Mouse (Mus musculus) CH12.LX (cell line): Measurements from ENCODE around the gene 0610012G03Rik. TPM values are rescaled to one million over a fixed set of nuclear protein-coding genes. Genes with fewer than 3 reads are reported as not detected.

ENCODE experiments used
- DNase-seq: peaks from one replicate; pipeline ENCODE4 v3.0.0-alpha.2; 2013; ENCODE audit errors: extremely low read depth
- H3K27ac ChIP-seq: 2 replicates; pipeline ENCODE4 v1.5.1; 2012; ENCODE audit warnings: low read depth, mild to moderate bottlenecking, control low read depth, moderate library complexity; ENCODE audit not compliant: insufficient read depth
- H3K27me3 ChIP-seq: replicated peaks from 2 replicates; pipeline ENCODE3; 2012; ENCODE audit warnings: inconsistent platforms
- H3K36me3 ChIP-seq, 2 experiments: replicated peaks in 1 of 2; 2 replicates each; pipeline versions ENCODE3 to v1.6.1; 2012; ENCODE audit warnings: inconsistent platforms in 1 of 2, low read length in 1 of 2, mild to moderate bottlenecking in 1 of 2, mixed read lengths in 1 of 2, moderate library complexity in 1 of 2; ENCODE audit not compliant: control insufficient read depth in 1 of 2, insufficient read depth in 1 of 2
- H3K4me1 ChIP-seq, 2 experiments: 2 replicates each; pipeline ENCODE4 v1.6.1; 2012; ENCODE audit warnings: inconsistent platforms in 1 of 2, moderate library complexity in 1 of 2; ENCODE audit not compliant: insufficient read depth in 2 of 2, control insufficient read depth in 1 of 2
- H3K4me2 ChIP-seq: 2 replicates; pipeline ENCODE4 v1.6.1; 2012; ENCODE audit warnings: low read depth, mild to moderate bottlenecking, control low read depth; ENCODE audit not compliant: poor library complexity, insufficient read depth, severe bottlenecking
- H3K4me3 ChIP-seq, 3 experiments: fragments of 150-350 bp in 1 of 3; sonication (generic) in 1 of 3; replicated peaks in 1 of 3; 2 replicates each; pipeline versions ENCODE3 to v1.5.1; 2011 to 2012; ENCODE audit warnings: low read depth in 2 of 3, low read length in 2 of 3, mild to moderate bottlenecking in 2 of 3, moderate library complexity in 2 of 3, control low read depth in 1 of 3, improper control_type of control experiment in 1 of 3, inconsistent platforms in 1 of 3, mixed read lengths in 1 of 3; ENCODE audit not compliant: poor library complexity in 1 of 3
- H3K79me2 ChIP-seq: replicated peaks from 2 replicates; pipeline ENCODE4 v1.6.1; 2012; ENCODE audit warnings: mild to moderate bottlenecking, moderate library complexity; ENCODE audit not compliant: control insufficient read depth, poor library complexity, insufficient read depth, severe bottlenecking; ENCODE audit errors: extremely low read depth
- H3K9ac ChIP-seq: 2 replicates; pipeline ENCODE4 v1.6.1; 2012; ENCODE audit warnings: low read depth, mild to moderate bottlenecking, control low read depth, moderate library complexity; ENCODE audit not compliant: insufficient read depth
- H3K9me3 ChIP-seq: replicated peaks from 2 replicates; pipeline ENCODE3; 2012; ENCODE audit warnings: low read length, inconsistent platforms, mixed read lengths
- BHLHE40 ChIP-seq: IDR thresholded peaks from 2 replicates; pipeline ENCODE4 v1.6.1; 2011; ENCODE audit warnings: mild to moderate bottlenecking, low read depth, low read length, improper control_type of control experiment
- CHD1 ChIP-seq: IDR thresholded peaks from 2 replicates; pipeline ENCODE4 v1.6.1; 2012; ENCODE audit warnings: low read depth, low read length, improper control_type of control experiment, inconsistent platforms
- CHD2 ChIP-seq: IDR thresholded peaks from 2 replicates; pipeline ENCODE4 v1.6.1; 2011; ENCODE audit warnings: low read length, improper control_type of control experiment
- EP300 ChIP-seq: IDR thresholded peaks from 2 replicates; pipeline ENCODE4 v1.6.1; 2011; ENCODE audit warnings: low read length, improper control_type of control experiment
- ETS1 ChIP-seq: conservative IDR thresholded peaks from 2 replicates; pipeline ENCODE4 v1.6.1; 2012; ENCODE audit warnings: low read depth, mild to moderate bottlenecking, inconsistent platforms, low read length, improper control_type of control experiment, moderate library complexity
- GABPA ChIP-seq: IDR thresholded peaks from 2 replicates; pipeline ENCODE4 v1.6.1; 2012; ENCODE audit warnings: low read depth, low read length, improper control_type of control experiment, inconsistent platforms; ENCODE audit not compliant: insufficient replicate concordance
- IRF4 ChIP-seq: IDR thresholded peaks from 2 replicates; pipeline ENCODE4 v1.6.1; 2014; ENCODE audit warnings: low read depth, mild to moderate bottlenecking, inconsistent platforms, low read length, improper control_type of control experiment
- KAT2A ChIP-seq: IDR thresholded peaks from 2 replicates; pipeline ENCODE4 v1.6.1; 2012; ENCODE audit warnings: low read length, improper control_type of control experiment, inconsistent platforms; ENCODE audit not compliant: insufficient replicate concordance
- MAFK ChIP-seq: IDR thresholded peaks from 2 replicates; pipeline ENCODE4 v1.6.1; 2011; ENCODE audit warnings: low read length, improper control_type of control experiment; ENCODE audit not compliant: insufficient replicate concordance
- MAX ChIP-seq: IDR thresholded peaks from 2 replicates; pipeline ENCODE4 v1.6.1; 2011; ENCODE audit warnings: low read length, improper control_type of control experiment
- MXI1 ChIP-seq: IDR thresholded peaks from 2 replicates; pipeline ENCODE4 v1.6.1; 2011; ENCODE audit warnings: mild to moderate bottlenecking, low read depth, low read length, improper control_type of control experiment
- MYC ChIP-seq: IDR thresholded peaks from 2 replicates; pipeline ENCODE4 v1.6.1; 2011; ENCODE audit warnings: low read depth, mild to moderate bottlenecking, improper control_type of control experiment, low read length
- NELFE ChIP-seq: IDR thresholded peaks from 2 replicates; pipeline ENCODE4 v1.6.1; 2011; ENCODE audit warnings: low read depth, low read length, improper control_type of control experiment
- NRF1 ChIP-seq: IDR thresholded peaks from 2 replicates; pipeline ENCODE4 v1.6.1; 2014; ENCODE audit warnings: low read depth, mild to moderate bottlenecking, inconsistent platforms, low read length, improper control_type of control experiment, moderate library complexity
- PAX5 ChIP-seq: IDR thresholded peaks from 2 replicates; pipeline ENCODE4 v1.6.1; 2012; ENCODE audit warnings: low read length, inconsistent platforms, mixed read lengths
- POLR2A ChIP-seq: IDR thresholded peaks from 2 replicates; pipeline ENCODE4 v1.6.1; 2011; ENCODE audit warnings: low read depth, mild to moderate bottlenecking, improper control_type of control experiment, low read length
- POLR2AphosphoS2 ChIP-seq: IDR thresholded peaks from 2 replicates; pipeline ENCODE4 v1.6.1; 2011; ENCODE audit warnings: low read depth, low read length, improper control_type of control experiment
- RCOR1 ChIP-seq: conservative IDR thresholded peaks from 2 replicates; pipeline ENCODE4 v1.6.1; 2012; ENCODE audit warnings: low read depth, mild to moderate bottlenecking, inconsistent platforms, low read length, improper control_type of control experiment
- SIN3A ChIP-seq: IDR thresholded peaks from 2 replicates; pipeline ENCODE4 v1.6.1; 2012; ENCODE audit warnings: low read length, improper control_type of control experiment, inconsistent platforms
- TBP ChIP-seq: conservative IDR thresholded peaks from 2 replicates; pipeline ENCODE4 v1.6.1; 2011; ENCODE audit warnings: low read depth, low read length, improper control_type of control experiment
- USF1 ChIP-seq: IDR thresholded peaks from 2 replicates; pipeline ENCODE4 v1.6.1; 2014; ENCODE audit warnings: low read depth, mild to moderate bottlenecking, inconsistent platforms, low read length, improper control_type of control experiment
- ZC3H11A ChIP-seq: IDR thresholded peaks from 2 replicates; pipeline ENCODE4 v1.6.1; 2012; ENCODE audit warnings: low read depth, mild to moderate bottlenecking, inconsistent platforms, low read length, improper control_type of control experiment
- ZNF384 ChIP-seq: IDR thresholded peaks from 2 replicates; pipeline ENCODE4 v1.6.1; 2012; ENCODE audit warnings: low read depth, low read length, improper control_type of control experiment, inconsistent platforms
- dilution Hi-C: fragments of 300-500 bp; cut with MboI; formaldehyde crosslinking; loops from 2 replicates; pipeline ENCODE4 v1.14.3; 2020; ENCODE audit warnings: low sequenced_read_pairs; ENCODE audit not compliant: extremely low pct_unique_long_range_greater_than_20kb, extremely low pct_ligation_motif_present
- in situ Hi-C: fragments of 300-500 bp; cut with MboI; formaldehyde crosslinking; loops from 3 replicates; pipeline ENCODE4 v1.14.3; 2019; ENCODE audit warnings: low sequenced_read_pairs, low pct_ligation_motif_present, low pct_unique_long_range_greater_than_20kb, mixed read lengths
- polyA plus RNA-seq: library from polyadenylated mRNA; unstranded; fragments of >175 nt; gene quantifications from 2 replicates; pipeline ENCODE4 v1.2.1, GENCODE M21; 2012; ENCODE audit warnings: low read depth; ENCODE audit not compliant: insufficient read length
- total RNA-seq, 2 experiments: library from RNA; depleted of rRNA; stranded (reverse); fragments of 300-350 nt in 1 of 2; fragments of >200 nt in 1 of 2; gene quantifications; 2 replicates each; pipeline ENCODE4 v1.2.3; 2012 to 2014

The 0610012G03Rik gene
- total and polyA plus RNA-seq, 3 experiments = 29.4 to 48.0 (median 38.0) TPM

GRCm38 (mm10) chr16:31917776-31918175 lies 30.5 kb downstream of the 0610012G03Rik start:
- Histone ChIP-seq H3K4me1 (peaks cover 0 to 6% of the 10 kb centered on the region in 2 experiments; a peak in 1 of 4 replicates), H3K9ac (no peak overlapping the region)
- in situ Hi-C loops = loop anchor here (5.0 kb wide), 2 partner anchors 40 to 460 kb away; partner anchors contain the start of gene Meltf

GRCm38 (mm10) chr16:31910281-31910847 lies 37.9 kb downstream of the 0610012G03Rik start:
- dilution Hi-C loops (no loop called here), in situ Hi-C loops (no loop called here)
- no peak overlapping the region for H3K27ac ChIP-seq
- H3K4me1 ChIP-seq = no peaks in the 10 kb centered on the region
- no peak overlapping the region for H3K4me3 ChIP-seq
- DNase-seq = no peak
- no peak overlapping the region for H3K9ac ChIP-seq
- H3K9me3 ChIP-seq = no peaks in the 10 kb centered on the region
- H3K4me2 ChIP-seq = no peak overlapping the region
- H3K79me2 ChIP-seq = no peaks in the 10 kb centered on the region
- no peaks in the 10 kb centered on the region for H3K27me3 ChIP-seq
- TF ChIP-seq GABPA = no peak
- no peak for TF ChIP-seq MYC
- TF ChIP-seq MAFK = no peak
- TF ChIP-seq POLR2A = no peak
- no peak for TF ChIP-seq USF1
- TF ChIP-seq SIN3A = no peak
- TF ChIP-seq RCOR1 = no peak
- H3K36me3 ChIP-seq = no peaks in the 10 kb centered on the region

More at GRCm38 (mm10) chr16:31917776-31918175, 30.5 kb downstream of the 0610012G03Rik start:
- H3K4me3 ChIP-seq = no peak overlapping the region
- no peaks in the 10 kb centered on the region for H3K27me3 ChIP-seq
- H3K4me2 ChIP-seq = no peak overlapping the region
- H3K36me3 ChIP-seq = no peaks in the 10 kb centered on the region
- no peak for DNase-seq
- H3K27ac ChIP-seq = no peak overlapping the region
- peaks cover 3% of the 10 kb centered on the region for H3K9me3 ChIP-seq
- TF ChIP-seq MYC (no peak), CHD1 (no peak), BHLHE40 (no peak), NRF1 (no peak), NELFE (no peak), ZNF384 (no peak), TBP (no peak), KAT2A (no peak), MAX (no peak), POLR2A (no peak), CHD2 (no peak), POLR2AphosphoS2 (no peak), MXI1 (no peak), ETS1 (no peak), IRF4 (no peak), ZC3H11A (no peak), SIN3A (no peak), EP300 (no peak), PAX5 (no peak)
- dilution Hi-C loops = no loop called here
- no peaks in the 10 kb centered on the region for H3K79me2 ChIP-seq
